Mouse (Mus musculus): ENCODE results near the gene Atp6v0b.

DNA sequence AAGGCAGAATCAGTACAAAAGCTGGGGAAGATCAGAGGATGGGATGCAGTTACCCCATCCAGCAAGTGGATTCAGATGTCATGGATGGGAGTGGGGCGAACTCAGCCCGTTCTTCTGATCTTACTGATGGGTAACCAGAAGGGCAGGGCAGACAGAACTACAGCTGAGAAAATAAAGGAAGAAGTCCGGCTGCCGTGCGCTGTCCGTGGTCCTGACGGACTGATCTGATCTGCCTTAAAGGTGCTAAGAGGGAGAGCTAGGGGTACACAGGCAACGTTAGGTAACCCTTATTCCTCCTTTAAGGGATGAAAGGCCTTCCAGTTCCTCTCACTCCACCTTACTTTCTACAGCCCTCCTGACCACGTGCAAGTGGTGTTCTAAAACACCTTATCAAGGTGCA lies 6.2 kb upstream of the Atp6v0b start:
- TF ChIP-seq CTCF (IDR thresholded peaks at IDR 0.05; ENCODE audit: low read depth): no peak
- no peak for TF ChIP-seq EP300 (IDR thresholded peaks at IDR 0.05; ENCODE audit: low read depth)

All from heart, postnatal 0 days (tissue).